Mouse (Mus musculus): ENCODE results near the gene Armc9. TPM values are rescaled to one million over a fixed set of nuclear protein-coding genes. Genes with fewer than 3 reads are reported as not detected.

Armc9 gene
- polyA plus RNA-seq, 1 experiment from 2014 or later: 36.8 TPM

DNA sequence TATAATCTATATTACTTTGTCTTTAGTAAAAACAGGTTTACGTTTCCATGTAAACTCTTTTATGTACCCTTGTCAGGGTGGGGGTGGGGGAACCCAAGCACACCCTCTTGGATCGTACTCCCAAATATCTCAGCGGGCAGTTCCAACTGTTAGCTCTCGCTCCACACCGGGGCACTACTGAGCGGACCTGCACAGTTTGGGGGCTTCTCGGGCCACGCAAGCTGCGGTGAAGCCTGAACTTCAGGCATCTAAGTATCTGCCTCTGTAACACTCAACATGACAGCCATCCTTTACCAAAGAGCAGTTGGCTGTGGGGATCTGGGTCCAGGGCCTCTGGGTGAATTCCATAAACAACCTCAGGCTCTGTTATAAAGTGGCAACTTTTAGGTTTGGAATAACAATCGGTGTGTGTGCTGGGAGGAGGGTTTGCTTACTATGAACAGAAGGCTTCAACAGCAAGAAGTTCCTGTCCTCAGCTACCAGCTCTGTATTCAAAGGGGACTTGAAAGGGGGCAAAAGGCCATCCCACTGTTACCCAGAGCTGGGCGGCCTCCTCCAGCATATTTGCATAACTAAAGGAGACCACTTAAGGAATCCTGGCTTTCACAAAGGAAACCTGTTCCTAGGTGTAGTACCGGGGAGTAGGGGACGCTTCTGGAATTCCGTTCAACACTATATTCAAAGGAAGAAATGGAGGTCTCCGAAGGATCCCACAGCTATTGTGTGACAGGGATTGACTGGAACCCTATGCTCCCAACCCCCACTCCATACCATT is 156.1 kb downstream of the Armc9 start:
- H3K27me3 ChIP-seq: peaks cover 15% of the 10 kb centered on the region
- no peaks in the 10 kb centered on the region for H3K36me3 ChIP-seq (replicated peaks)
- H3K4me3 ChIP-seq (replicated peaks): no peak overlapping the region
- H3K9me3 ChIP-seq: no peaks in the 10 kb centered on the region
- ATAC-seq (ENCODE audit: low FRiP score): 0 out of 2 replicates have a peak, but pooled peaks have one; percentile 36
- H3K9ac ChIP-seq: no peak overlapping the region
- H3K4me2 ChIP-seq: peak overlapping the region; percentile 29
- H3K4me1 ChIP-seq: peaks cover 11% of the 10 kb centered on the region
- WGBS: 13% methylated on average over 15 of the region's 15 CpGs
- no peak overlapping the region for H3K27ac ChIP-seq

DNA sequence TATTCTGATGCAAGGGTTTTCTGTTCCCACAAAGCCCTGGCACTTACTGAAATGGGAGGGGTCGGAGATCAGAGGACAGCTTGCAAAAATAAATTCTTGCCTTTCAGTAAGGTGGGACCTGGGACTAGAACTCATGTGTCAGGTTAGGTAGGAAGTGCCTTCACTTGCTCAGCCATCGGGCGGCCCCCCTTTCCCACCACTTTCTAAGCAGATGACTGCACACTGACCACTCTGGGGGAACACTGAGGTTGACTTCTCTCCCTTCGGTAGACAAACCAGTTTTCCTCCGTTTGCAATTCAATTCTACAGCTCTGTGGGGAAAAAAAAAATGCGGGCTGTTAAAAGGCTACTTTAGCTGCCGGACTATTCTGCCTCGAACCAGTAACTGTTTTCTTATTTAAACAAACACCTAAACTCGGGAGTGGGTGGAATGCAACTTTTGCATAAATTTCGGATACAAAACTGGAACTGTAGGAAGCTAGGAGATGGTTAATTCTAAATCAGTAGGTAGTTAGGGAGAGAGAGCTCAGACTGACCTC is 157.0 kb downstream of the Armc9 start:
- H3K36me3 ChIP-seq (replicated peaks): no peaks in the 10 kb centered on the region
- no peak overlapping the region for H3K9ac ChIP-seq
- H3K9me3 ChIP-seq: no peaks in the 10 kb centered on the region
- H3K4me2 ChIP-seq: peak overlapping the region; percentile 29; the same call in 1 of the 2 replicates
- H3K27me3 ChIP-seq: peaks cover 8% of the 10 kb centered on the region; the same call in 1 of the 2 replicates
- peaks cover 11% of the 10 kb centered on the region for H3K4me1 ChIP-seq
- no peak overlapping the region for H3K27ac ChIP-seq
- H3K4me3 ChIP-seq (replicated peaks): no peak overlapping the region
- no peak for ATAC-seq (ENCODE audit: low FRiP score)
- WGBS: 31% methylated on average over 10 of the region's 10 CpGs

DNA sequence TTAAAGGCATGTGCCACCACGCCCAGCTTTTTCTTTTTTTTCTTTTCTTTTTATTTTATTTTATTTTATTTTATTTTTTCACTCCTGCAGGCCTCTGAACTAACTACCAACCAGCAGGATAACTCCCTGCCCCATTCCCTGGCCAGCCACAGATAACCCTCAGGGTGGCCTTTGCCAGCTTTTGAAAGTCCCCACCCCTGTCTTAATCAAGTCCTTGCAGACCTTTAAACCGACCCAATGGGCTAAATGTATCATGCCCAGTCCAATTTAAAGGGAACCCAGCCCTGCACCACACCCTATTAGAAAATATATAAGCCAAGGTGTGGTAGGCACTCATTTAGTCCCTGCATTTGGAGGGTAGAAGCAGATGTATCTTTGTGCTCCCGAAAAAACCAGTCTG is 157.7 kb downstream of the Armc9 start:
- ATAC-seq (ENCODE audit: low FRiP score): no peak
- WGBS: 83% methylated on average over 3 of the region's 3 CpGs
- H3K27me3 ChIP-seq: 0 out of 2 replicates have a peak, but pooled peaks cover 5% of the 10 kb centered on the region
- no peak overlapping the region for H3K9ac ChIP-seq
- H3K27ac ChIP-seq: no peak overlapping the region
- peaks cover 11% of the 10 kb centered on the region for H3K4me1 ChIP-seq
- H3K4me3 ChIP-seq (replicated peaks): no peak overlapping the region
- no peak overlapping the region for H3K4me2 ChIP-seq
- no peaks in the 10 kb centered on the region for H3K36me3 ChIP-seq (replicated peaks)
- no peaks in the 10 kb centered on the region for H3K9me3 ChIP-seq

DNA sequence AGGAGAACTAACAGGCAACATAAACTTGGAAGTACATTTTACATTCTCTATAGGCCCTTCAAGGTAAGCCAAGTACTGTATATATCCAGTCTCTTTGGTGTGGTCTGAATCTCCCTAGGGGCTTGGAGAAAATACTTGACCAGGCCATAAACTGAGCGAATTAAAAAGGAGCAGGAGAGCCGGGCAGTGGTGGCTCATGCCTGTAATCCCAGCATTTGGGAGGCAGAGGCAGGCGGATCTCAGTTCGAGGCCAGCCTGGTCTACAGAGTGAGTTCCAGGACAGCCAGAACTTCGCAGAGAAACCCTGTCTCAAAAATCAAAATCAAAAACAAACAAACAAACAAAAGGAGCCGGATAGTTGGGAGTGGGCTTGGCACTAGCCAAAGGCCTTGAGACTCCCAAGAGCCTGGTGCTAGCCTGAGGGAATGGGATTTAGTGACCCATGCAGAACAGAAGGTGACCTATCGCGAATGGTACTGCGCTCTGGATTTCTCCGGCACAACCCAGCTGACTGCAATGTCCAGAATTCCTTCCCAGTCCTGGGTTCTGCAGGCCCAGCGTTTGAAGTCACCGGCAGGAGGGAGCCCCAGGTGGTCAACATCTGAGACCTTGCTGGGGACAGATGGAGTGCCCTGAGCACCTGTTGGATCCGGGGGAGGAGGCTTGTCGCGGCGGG is 158.7 kb downstream of the Armc9 start:
- no peaks in the 10 kb centered on the region for H3K9me3 ChIP-seq
- H3K36me3 ChIP-seq (replicated peaks): no peaks in the 10 kb centered on the region
- 46% methylated on average over 16 of the region's 16 CpGs for WGBS
- H3K9ac ChIP-seq: no peak overlapping the region
- H3K4me2 ChIP-seq: peak overlapping the region; percentile 27; the same call in 1 of the 2 replicates
- H3K27ac ChIP-seq: no peak overlapping the region
- peaks cover 11% of the 10 kb centered on the region for H3K4me1 ChIP-seq
- 0 out of 2 replicates have a peak, but pooled peaks cover 5% of the 10 kb centered on the region for H3K27me3 ChIP-seq
- H3K4me3 ChIP-seq (replicated peaks): no peak overlapping the region
- no peak for ATAC-seq (ENCODE audit: low FRiP score)

DNA sequence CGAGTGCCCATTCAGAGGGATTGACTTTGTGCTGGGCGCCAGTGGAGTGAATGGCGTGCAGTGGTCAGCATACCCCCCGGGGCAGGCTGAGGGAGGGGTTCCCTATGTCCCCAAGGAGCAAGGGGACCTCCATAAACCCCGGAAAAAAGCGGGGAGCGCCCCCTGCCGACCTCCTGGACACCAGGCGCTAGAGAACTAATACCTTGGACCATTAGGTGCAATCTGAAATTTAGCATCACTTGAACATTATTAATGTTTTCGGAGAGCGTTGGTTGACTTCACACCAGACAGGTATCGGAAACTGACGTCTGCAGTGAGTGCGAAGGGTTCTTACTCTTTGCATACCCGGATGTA is 159.2 kb downstream of the Armc9 start:
- H3K9ac ChIP-seq: no peak overlapping the region
- no peak overlapping the region for H3K4me3 ChIP-seq (replicated peaks)
- WGBS: 20% methylated on average over 15 of the region's 15 CpGs
- no peaks in the 10 kb centered on the region for H3K9me3 ChIP-seq
- 0 out of 2 replicates have a peak, but pooled peaks cover 5% of the 10 kb centered on the region for H3K27me3 ChIP-seq
- no peak for ATAC-seq (ENCODE audit: low FRiP score)
- H3K4me2 ChIP-seq: peak overlapping the region; percentile 27; the same call in 1 of the 2 replicates
- no peaks in the 10 kb centered on the region for H3K36me3 ChIP-seq (replicated peaks)
- peaks cover 11% of the 10 kb centered on the region for H3K4me1 ChIP-seq
- no peak overlapping the region for H3K27ac ChIP-seq

DNA sequence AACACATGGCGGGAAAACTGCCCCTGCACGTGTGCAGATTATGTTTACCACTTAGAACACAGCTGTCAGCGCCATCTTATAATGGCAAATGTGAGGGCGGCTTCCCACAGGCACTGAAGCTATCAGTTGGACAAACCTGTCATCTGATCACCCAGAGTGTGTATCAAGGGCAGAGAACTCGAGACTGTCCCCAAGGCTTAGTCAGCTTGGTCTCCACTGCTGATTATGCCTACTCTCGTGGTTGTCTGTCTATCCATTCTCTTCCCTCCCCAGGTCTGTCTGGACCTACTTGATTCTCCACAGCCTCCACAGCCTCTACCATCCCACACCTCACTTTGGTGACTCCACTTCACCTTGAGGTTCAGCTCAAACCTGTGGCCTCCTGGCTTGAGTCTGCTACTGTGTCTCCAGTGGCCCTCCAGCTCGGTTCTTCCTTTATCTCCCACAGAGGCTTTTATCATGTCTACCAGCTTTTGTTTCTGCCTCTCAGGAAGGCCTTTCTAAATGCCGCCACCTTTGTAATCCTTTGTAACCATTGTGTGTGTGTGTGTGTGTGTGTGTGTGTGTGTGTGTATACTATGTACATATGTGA is 166.3 kb downstream of the Armc9 start:
- ATAC-seq (ENCODE audit: low FRiP score): no peak
- Histone ChIP-seq H3K4me1 (no peaks in the 10 kb centered on the region), H3K9me3 (no peaks in the 10 kb centered on the region), H3K4me2 (no peak overlapping the region), H3K9ac (no peak overlapping the region), H3K36me3 (replicated peaks) (no peaks in the 10 kb centered on the region), H3K27me3 (no peaks in the 10 kb centered on the region), H3K4me3 (replicated peaks) (no peak overlapping the region), H3K27ac (no peak overlapping the region)
- WGBS: 85% methylated on average over 7 of the region's 8 CpGs

Other genes with a start within 250 kb of the Armc9 start
- 2.4 and 3.7 TPM in 2 replicates for gene 4933407L21Rik, start 226.3 kb upstream of the Armc9 start, polyA plus RNA-seq (2016; fragmentation: Nextera tagmentation; extraction: Ambion mirVana)
- 0.05 TPM in 1 of 2 replicates, not detected in the other for gene Gpr55, start 193.8 kb upstream of the Armc9 start, polyA plus RNA-seq (2016; fragmentation: Nextera tagmentation; extraction: Ambion mirVana)
- gene Spata3, start 138.0 kb upstream of the Armc9 start, polyA plus RNA-seq (2016; fragmentation: Nextera tagmentation; extraction: Ambion mirVana): not detected in 2 replicates
- gene 2810459M11Rik, start 108.9 kb upstream of the Armc9 start, polyA plus RNA-seq (2016; fragmentation: Nextera tagmentation; extraction: Ambion mirVana): 0.43 and 0.73 TPM in 2 replicates
- gene Psmd1, start 90.4 kb upstream of the Armc9 start, polyA plus RNA-seq (2016; fragmentation: Nextera tagmentation; extraction: Ambion mirVana): 202 and 214 TPM in 2 replicates
- 0.44 and 0.75 TPM in 2 replicates for gene Htr2b, start 42.8 kb upstream of the Armc9 start, polyA plus RNA-seq (2016; fragmentation: Nextera tagmentation; extraction: Ambion mirVana)
- gene Gm21972, start 21.1 kb upstream of the Armc9 start, polyA plus RNA-seq (2016; fragmentation: Nextera tagmentation; extraction: Ambion mirVana): 0.54 TPM in 1 of 2 replicates, not detected in the other
- gene B3gnt7, start 148.1 kb downstream of the Armc9 start, polyA plus RNA-seq (2016; fragmentation: Nextera tagmentation; extraction: Ambion mirVana): 2.6 and 3.0 TPM in 2 replicates
- 453 and 465 TPM in 2 replicates for gene Ncl, start 204.6 kb downstream of the Armc9 start, polyA plus RNA-seq (2016; fragmentation: Nextera tagmentation; extraction: Ambion mirVana)

Measured in forebrain, embryonic 12.5 days (tissue).